Mouse (Mus musculus): ENCODE results near the gene Alox8. TPM values are rescaled to one million over a fixed set of nuclear protein-coding genes. Genes with fewer than 3 reads are reported as not detected.
A peak's percentile ranks its signal among the peaks of the same experiment; 100 is the strongest.

The Alox8 gene
- polyA plus RNA-seq, 1 experiment from 2014 or later = not detected

DNA sequence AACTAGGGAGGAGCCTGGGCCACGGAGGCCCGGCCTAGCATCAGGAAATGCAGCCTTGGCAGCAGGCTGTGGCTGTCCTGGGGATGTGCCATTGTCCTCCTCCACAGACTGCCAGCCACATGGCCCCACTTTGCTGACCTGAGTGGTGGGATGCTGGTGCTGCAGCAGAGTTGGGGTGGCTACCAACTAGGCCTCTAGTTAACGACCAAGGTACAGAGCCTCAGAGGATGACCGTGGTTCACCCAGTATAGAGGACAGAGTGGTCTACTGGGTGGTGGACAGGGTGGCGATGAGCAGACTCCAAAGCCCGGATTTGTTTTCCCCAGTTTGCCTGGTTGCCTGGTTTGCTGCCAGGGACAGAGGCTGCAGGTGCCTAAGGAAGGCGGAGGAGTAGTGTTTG, 22.9 kb downstream of the Alox8 start:
- H3K4me3 ChIP-seq = no peak overlapping the region
- 84% methylated on average over 7 of the region's 7 CpGs for WGBS
- DNase-seq (ENCODE audit: low spot score) = no peak
- no peaks in the 10 kb centered on the region for H3K36me3 ChIP-seq
- no peak overlapping the region for H3K27ac ChIP-seq
- H3K4me1 ChIP-seq (replicated peaks) = 0 out of 2 replicates have a peak, but pooled peaks cover 4% of the 10 kb centered on the region
- no peaks in the 10 kb centered on the region for H3K9me3 ChIP-seq
- no peaks in the 10 kb centered on the region; the same call in 1 of the 2 replicates for H3K27me3 ChIP-seq (ENCODE audit: insufficient read depth, poor library complexity, severe bottlenecking)

- H3K9me3 ChIP-seq = no peaks in the 10 kb centered on the region
- DNase-seq (ENCODE audit: low spot score) = no peak
- 93% methylated on average over 2 of the region's 2 CpGs for whole genome bisulfite sequencing
Observed at GRCm38 (mm10) chr11:69172606-69173005, 25.0 kb downstream of the Alox8 start.

GRCm38 (mm10) chr11:69171626-69172025, 26.0 kb downstream of the Alox8 start:
- no peaks in the 10 kb centered on the region for H3K36me3 ChIP-seq
- H3K4me1 ChIP-seq (replicated peaks) = no peaks in the 10 kb centered on the region
- no peak overlapping the region for H3K27ac ChIP-seq
- WGBS = 26% methylated on average over 7 of the region's 7 CpGs
- H3K4me3 ChIP-seq = no peak overlapping the region
- DNase-seq (ENCODE audit: low spot score) = peak; percentile 42
- H3K27me3 ChIP-seq (ENCODE audit: insufficient read depth, poor library complexity, severe bottlenecking) = no peaks in the 10 kb centered on the region; the same call in 1 of the 2 replicates
- no peaks in the 10 kb centered on the region for H3K9me3 ChIP-seq

More at GRCm38 (mm10) chr11:69172606-69173005, 25.0 kb downstream of the Alox8 start:
- Histone ChIP-seq H3K27ac (no peak overlapping the region), H3K4me3 (no peak overlapping the region), H3K36me3 (no peaks in the 10 kb centered on the region), H3K4me1 (replicated peaks) (no peaks in the 10 kb centered on the region), H3K27me3 (ENCODE audit: insufficient read depth, poor library complexity, severe bottlenecking) (no peaks in the 10 kb centered on the region; the same call in 1 of the 2 replicates)

GRCm38 (mm10) chr11:69169313-69169712, 28.3 kb downstream of the Alox8 start:
- WGBS = 87% methylated on average over 12 of the region's 12 CpGs
- peaks cover 13% of the 10 kb centered on the region; the same call in 1 of the 2 replicates for H3K27me3 ChIP-seq (ENCODE audit: insufficient read depth, poor library complexity, severe bottlenecking)
- no peaks in the 10 kb centered on the region for H3K4me1 ChIP-seq (replicated peaks)
- no peaks in the 10 kb centered on the region for H3K36me3 ChIP-seq
- no peak overlapping the region for H3K4me3 ChIP-seq
- H3K27ac ChIP-seq = no peak overlapping the region
- no peaks in the 10 kb centered on the region for H3K9me3 ChIP-seq
- no peak for DNase-seq (ENCODE audit: low spot score)

GRCm38 (mm10) chr11:69156800-69157199, 40.8 kb downstream of the Alox8 start, which contains the start of gene Alox12b:
Gene Alox12b (plus strand): TSS chr11:69156989.
- Histone ChIP-seq H3K4me3 (peak within 1 kb of the TSS; percentile 35), H3K27ac (no peak within 1 kb of the TSS), H3K27me3 (ENCODE audit: insufficient read depth, poor library complexity, severe bottlenecking) (peaks cover 64% of the 10 kb centered on the region), H3K36me3 (no peaks in the 10 kb centered on the region), H3K9me3 (no peaks in the 10 kb centered on the region), H3K4me1 (replicated peaks) (peaks cover 13% of the 10 kb centered on the region)
- 4% methylated on average over 18 of the region's 18 CpGs for WGBS
- DNase-seq (ENCODE audit: low spot score) = peak; percentile 62

DNA sequence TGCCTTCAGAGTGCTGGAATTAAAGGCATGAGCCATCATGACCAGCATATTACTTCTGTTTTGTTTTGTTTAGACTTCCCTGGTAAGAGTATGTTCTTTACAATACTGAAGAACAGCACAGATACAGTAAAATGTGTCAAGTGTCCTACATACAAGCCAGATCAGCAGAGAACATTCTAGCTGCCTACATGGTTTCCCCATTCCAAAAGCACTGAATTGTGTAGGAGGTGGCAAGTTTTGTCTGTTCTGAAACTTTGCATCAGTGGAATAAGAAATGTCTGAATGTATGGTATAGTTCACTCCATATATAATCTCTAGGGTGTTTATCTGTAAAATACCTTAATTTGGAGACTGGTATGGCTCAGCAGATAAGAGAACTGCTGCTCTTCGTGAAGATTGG, 42.3 kb downstream of the Alox8 start:
- 60% methylated on average over 1 of the region's 1 CpGs for WGBS
- Histone ChIP-seq H3K4me1 (replicated peaks) (peaks cover 20% of the 10 kb centered on the region), H3K36me3 (no peaks in the 10 kb centered on the region), H3K27ac (no peak overlapping the region), H3K4me3 (no peak overlapping the region), H3K27me3 (ENCODE audit: insufficient read depth, poor library complexity, severe bottlenecking) (peaks cover 73% of the 10 kb centered on the region), H3K9me3 (no peaks in the 10 kb centered on the region)
- no peak for DNase-seq (ENCODE audit: low spot score)

DNA sequence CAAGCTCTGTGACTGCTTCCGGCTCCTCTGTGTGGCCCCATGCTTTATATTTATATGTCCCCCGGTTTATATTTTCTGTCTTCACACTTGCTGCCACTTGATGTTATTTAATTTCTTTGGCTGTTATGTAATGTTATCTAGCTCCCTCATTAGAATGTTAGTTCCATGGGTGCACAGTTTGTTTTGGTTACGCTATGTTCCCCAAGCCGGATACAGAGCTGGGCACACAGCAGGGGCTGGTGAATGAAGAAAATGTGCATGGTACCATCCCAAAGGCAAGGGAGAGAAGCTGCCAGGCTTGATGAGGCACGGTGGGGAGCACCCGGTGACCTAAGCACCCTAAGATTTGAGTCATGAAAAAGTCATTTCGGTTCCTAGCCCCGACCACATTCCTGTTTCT, 43.8 kb downstream of the Alox8 start:
- no peak overlapping the region for H3K27ac ChIP-seq
- DNase-seq (ENCODE audit: low spot score) = no peak
- no peaks in the 10 kb centered on the region for H3K36me3 ChIP-seq
- H3K4me3 ChIP-seq = no peak overlapping the region
- peaks cover 71% of the 10 kb centered on the region for H3K27me3 ChIP-seq (ENCODE audit: insufficient read depth, poor library complexity, severe bottlenecking)
- no peaks in the 10 kb centered on the region for H3K9me3 ChIP-seq
- 84% methylated on average over 8 of the region's 8 CpGs for WGBS
- peaks cover 21% of the 10 kb centered on the region for H3K4me1 ChIP-seq (replicated peaks)

DNA sequence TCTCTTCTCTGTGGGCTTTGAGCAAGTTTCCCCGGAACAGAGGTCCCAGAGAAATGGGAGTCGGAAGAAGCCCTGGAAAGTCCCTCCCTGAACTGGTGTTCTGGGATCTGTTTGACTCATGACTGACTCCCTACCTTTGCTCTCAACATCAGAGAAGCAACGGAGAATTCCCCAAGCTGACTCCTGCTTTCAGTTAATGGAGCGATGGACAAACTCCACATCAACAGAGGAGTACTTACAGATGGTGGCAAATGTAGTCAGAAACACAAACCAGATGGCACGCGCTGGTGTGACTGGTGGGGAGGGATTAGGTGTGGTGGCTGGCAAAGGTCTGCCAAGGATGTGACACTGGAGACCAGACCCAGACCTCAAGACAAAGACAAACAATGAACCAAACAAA, 46.6 kb downstream of the Alox8 start:
- WGBS = 73% methylated on average over 6 of the region's 6 CpGs
- Histone ChIP-seq H3K27ac (no peak overlapping the region), H3K4me3 (peak overlapping the region; percentile 34; the same call in 1 of the 2 replicates), H3K4me1 (replicated peaks) (peaks cover 10% of the 10 kb centered on the region; the same call in 1 of the 2 replicates), H3K9me3 (no peaks in the 10 kb centered on the region), H3K36me3 (no peaks in the 10 kb centered on the region), H3K27me3 (ENCODE audit: insufficient read depth, poor library complexity, severe bottlenecking) (peaks cover 43% of the 10 kb centered on the region)
- no peak for DNase-seq (ENCODE audit: low spot score)

DNA sequence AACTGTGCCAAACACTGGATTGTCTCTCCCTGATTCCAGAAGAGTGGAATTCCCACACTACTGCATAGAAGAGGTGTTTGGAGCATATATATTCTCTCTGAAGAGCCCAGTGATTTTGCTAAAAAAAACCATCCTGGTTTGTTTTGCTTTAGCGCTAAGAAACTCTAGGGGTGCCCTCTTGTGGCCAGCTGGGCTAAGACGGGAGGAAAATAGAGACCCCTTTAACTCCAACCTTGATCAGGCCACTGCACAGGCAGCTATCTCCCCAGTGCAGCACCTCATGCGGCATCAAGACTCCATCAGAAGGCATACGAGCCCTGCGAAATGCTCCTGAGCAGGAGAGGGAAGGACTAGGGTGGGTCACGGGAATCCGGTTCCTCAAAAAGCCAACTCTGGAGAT, 47.2 kb downstream of the Alox8 start:
- H3K9me3 ChIP-seq = no peaks in the 10 kb centered on the region
- peaks cover 38% of the 10 kb centered on the region for H3K27me3 ChIP-seq (ENCODE audit: insufficient read depth, poor library complexity, severe bottlenecking)
- H3K27ac ChIP-seq = no peak overlapping the region
- WGBS = 6% methylated on average over 7 of the region's 7 CpGs
- no peaks in the 10 kb centered on the region for H3K36me3 ChIP-seq
- DNase-seq (ENCODE audit: low spot score) = peak; percentile 63
- peaks cover 10% of the 10 kb centered on the region; the same call in 1 of the 2 replicates for H3K4me1 ChIP-seq (replicated peaks)
- H3K4me3 ChIP-seq = peak overlapping the region; percentile 34

- H3K36me3 ChIP-seq = no peaks in the 10 kb centered on the region
- no peak overlapping the region for H3K27ac ChIP-seq
- H3K9me3 ChIP-seq = no peaks in the 10 kb centered on the region
- H3K4me3 ChIP-seq = no peak overlapping the region
- peaks cover 33% of the 10 kb centered on the region for H3K27me3 ChIP-seq (ENCODE audit: insufficient read depth, poor library complexity, severe bottlenecking)
- WGBS = 84% methylated on average over 6 of the region's 6 CpGs
- no peak for DNase-seq (ENCODE audit: low spot score)
- H3K4me1 ChIP-seq (replicated peaks) = peaks cover 10% of the 10 kb centered on the region; the same call in 1 of the 2 replicates
Observed at GRCm38 (mm10) chr11:69149728-69150127, 47.9 kb downstream of the Alox8 start.

- Histone ChIP-seq H3K27me3 (ENCODE audit: insufficient read depth, poor library complexity, severe bottlenecking) (peaks cover 22% of the 10 kb centered on the region; the same call in 1 of the 2 replicates), H3K27ac (no peak overlapping the region), H3K36me3 (no peaks in the 10 kb centered on the region), H3K4me1 (replicated peaks) (peaks cover 10% of the 10 kb centered on the region; the same call in 1 of the 2 replicates), H3K4me3 (no peak overlapping the region), H3K9me3 (no peaks in the 10 kb centered on the region)
- 95% methylated on average over 5 of the region's 5 CpGs for WGBS
- no peak for DNase-seq (ENCODE audit: low spot score)
Observed at GRCm38 (mm10) chr11:69148451-69148960, 49.1 kb downstream of the Alox8 start.

- no peak for DNase-seq (ENCODE audit: low spot score)
- H3K27ac ChIP-seq = no peak overlapping the region
- WGBS = 82% methylated on average over 7 of the region's 7 CpGs
Observed at GRCm38 (mm10) chr11:69147546-69147945, 50.1 kb downstream of the Alox8 start.

DNA sequence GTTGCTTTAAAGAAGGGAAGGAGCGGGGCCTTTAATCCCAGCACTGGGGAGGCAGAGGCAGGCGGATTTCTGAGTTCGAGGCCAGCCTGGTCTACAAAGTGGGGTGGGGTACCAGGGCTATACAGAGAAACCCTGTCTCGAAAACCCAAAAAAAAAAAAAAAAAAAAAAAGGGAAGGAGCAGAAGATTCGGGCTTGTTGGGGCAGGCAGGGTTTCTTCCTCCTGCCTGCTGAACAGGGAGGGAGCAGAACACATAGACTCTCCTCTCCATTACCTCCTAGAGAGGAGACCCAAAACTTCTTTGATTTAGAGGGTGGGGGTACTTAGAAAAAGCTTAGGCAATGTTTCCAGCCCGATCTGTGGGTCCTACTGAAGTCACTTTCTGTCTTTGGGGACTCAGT, 62.3 kb downstream of the Alox8 start:
- Histone ChIP-seq H3K4me3 (no peak overlapping the region), H3K27me3 (ENCODE audit: insufficient read depth, poor library complexity, severe bottlenecking) (peaks cover 29% of the 10 kb centered on the region), H3K36me3 (no peaks in the 10 kb centered on the region), H3K4me1 (replicated peaks) (peaks cover 17% of the 10 kb centered on the region), H3K9me3 (no peaks in the 10 kb centered on the region), H3K27ac (no peak overlapping the region)
- DNase-seq (ENCODE audit: low spot score) = no peak
- WGBS = 79% methylated on average over 6 of the region's 6 CpGs

More at GRCm38 (mm10) chr11:69147546-69147945, 50.1 kb downstream of the Alox8 start:
- Histone ChIP-seq H3K4me1 (replicated peaks) (peaks cover 9% of the 10 kb centered on the region; the same call in 1 of the 2 replicates), H3K9me3 (no peaks in the 10 kb centered on the region), H3K36me3 (no peaks in the 10 kb centered on the region), H3K4me3 (no peak overlapping the region), H3K27me3 (ENCODE audit: insufficient read depth, poor library complexity, severe bottlenecking) (peaks cover 19% of the 10 kb centered on the region; the same call in 1 of the 2 replicates)
